Mouse (Mus musculus) kidney, postnatal 36 days (tissue): ENCODE measurements around the gene Il3.
"Not testable (repeated sequence)": the region's sequence is repeated elsewhere in the genome, so short reads cannot be mapped to it uniquely, and the experiment has no call there.

Experiments
- DNase-seq, 2 experiments: peaks; one replicate each; pipeline ENCODE4 v3.0.0; 2021 to 2022; ENCODE audit warnings: mixed read lengths in 2 of 2

The Il3 gene

DNA sequence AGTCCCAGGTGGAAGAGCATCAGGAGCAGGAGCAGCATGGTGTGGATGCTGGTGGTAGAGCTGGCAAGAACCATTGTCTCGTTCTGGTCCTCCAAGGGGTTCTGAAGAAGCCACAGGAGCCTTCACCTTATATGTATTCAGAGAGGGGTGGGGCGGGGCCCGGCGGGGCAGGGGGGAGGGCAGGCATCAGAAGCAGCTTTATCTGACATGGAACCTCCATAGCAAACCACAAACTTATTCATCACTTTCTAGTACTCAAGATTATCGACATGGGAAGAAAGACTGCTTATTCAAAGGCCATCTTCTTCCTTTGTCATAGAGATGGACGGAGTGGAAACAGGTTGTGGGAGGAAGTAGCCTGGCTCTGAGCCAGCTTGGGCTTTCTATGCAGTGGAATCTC, at the start of gene Il3:
Gene Il3 (minus strand): TSS at position 101 of the 400 bp plus-strand sequence.
- no peak for DNase-seq

DNA sequence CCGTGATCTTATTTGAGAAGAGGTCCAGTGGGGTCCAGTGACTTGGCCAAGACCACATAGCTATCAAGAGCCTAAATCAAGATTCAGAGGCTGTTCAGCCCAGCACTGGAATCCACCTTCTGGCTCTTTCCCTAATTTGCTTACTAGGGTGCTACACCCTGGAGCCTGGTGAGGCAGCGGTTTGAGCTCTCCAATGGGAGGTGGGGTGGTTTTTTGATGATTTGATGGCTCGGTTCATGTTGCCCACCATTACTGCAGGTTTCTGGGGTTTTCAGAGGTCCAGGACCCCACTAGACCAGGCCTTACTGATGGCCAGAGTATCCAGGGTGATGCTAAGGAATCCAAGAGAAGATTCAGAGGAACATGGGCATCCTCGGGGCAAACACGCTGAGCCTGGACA, 48.3 kb upstream of the Il3 start:
- DNase-seq = no peak

DNA sequence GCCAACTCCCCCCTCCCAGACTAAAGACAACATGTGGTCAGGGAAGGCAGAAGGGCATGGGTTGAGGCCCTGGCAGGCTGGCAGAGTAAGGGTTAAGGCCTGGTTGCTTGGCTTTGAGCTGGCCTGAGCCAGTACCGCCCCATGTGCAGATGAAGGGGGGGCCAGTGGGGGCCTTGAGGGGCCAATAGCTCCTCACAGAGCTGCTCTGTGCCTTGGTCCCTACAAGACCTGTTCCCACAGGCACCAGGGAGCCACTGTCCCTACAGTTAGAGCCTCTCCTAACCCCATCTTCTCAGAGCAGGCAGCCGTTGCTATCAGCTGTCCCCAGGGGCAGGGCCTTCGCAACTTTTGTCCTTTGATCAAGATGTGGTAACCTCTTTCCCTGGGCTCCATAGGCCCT, 47.7 kb upstream of the Il3 start:
- DNase-seq = peak in 1 of 2 experiments; percentile 11

DNA sequence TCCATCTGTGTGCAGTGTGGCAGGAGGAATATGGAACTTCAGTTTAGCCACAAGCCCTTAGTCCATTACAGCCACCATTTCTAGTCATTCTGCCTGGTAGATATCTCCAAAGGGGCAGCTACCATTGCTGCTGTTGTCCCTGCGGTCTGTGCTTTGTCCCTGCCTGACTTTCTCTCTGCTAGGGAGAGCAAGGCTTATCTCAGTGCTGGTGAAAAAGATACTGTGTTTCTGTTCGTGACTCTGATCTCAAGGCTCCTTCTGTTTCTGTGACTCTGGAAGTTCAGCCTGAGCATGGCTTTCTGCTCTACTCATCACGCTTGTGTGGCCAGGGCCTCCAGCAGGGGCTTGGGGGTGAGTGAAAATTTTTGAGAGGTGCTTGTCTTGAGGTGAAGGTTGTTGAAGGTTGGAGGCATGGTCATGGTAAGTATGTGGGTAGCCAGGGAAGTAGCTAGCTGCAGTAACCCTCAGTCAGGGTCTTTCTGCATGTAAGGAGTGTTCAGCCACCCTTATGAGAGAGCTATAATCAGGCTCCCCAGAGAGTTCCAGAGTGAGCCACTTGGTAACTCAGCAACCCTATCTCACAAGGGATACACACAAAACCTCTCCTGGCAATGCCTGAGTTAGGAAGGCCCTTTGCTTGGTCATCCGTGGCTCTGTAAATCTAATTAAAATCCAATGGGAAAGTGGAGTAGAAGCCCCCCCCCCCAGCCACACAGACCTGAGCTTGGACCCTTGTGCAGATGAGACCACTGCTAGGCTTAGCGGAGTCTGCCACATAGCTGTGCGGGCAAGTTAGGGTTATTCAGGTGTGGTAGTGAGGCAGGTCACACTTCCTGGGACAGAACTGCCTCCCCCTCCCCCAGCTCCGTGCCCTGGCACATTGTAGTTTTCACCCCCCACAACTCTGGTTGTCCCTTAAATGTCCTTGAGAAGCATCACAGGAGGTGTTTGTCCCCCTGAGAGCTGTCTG, 46.6 kb upstream of the Il3 start:
- no peak for DNase-seq

DNA sequence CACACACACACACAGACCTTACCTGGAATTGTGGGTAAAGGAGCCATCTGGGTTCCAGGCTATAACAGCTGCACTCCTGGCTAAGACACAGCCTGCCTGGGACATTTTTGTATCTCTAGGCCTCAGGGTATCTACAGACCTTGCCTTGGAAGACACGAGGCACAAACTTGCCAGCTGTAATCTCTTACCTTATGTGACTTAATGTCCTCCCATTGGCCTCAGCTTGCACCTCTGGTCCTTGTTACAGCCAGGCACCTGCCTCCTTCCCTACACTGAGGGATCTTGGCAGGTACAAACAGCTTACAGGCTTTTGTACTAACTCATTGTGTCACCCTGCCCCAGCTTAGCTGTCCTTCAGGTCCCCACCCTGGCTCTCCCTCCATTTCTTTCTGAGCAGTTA, 45.5 kb upstream of the Il3 start:
- no peak for DNase-seq

DNA sequence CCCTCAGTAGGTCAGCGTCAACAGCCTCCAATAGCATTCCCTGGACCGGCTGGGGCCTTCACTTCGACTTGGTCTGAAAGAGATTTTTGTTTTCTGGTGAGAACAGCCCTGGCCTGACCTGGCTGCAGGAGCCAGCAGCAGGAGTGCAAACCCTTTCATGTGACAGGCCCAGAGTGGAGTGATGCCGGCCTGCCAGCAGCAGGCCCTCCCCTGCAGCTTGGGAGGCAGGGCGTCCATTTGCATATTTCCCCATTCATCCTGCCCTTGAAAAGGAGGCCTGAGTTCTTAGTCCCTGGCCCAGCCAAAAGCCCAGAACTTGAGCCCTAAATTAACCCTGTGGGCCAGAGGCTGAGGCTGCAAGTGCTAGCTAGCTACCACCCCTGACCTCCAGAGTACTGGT, 44.9 kb upstream of the Il3 start:
- DNase-seq = peak; percentile 16 to 18

DNA sequence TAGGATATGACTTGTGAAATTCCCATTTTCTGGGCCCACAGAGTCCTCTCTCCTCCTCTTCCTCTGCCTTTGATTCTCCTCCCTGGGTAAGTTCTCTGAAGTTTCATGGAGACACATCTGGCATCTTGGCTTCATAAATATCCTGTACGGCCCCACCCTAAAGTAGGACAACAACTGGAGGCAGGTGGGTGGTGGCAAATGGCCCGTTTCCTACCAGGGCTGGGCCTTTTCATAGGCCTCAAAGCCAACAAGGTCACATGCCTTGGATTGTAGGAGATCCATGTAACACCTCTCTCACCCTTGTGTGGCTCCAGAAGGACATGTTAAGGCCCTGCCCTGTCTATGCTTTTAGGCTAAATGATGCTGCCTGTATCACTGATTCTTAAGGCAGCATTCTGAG, 43.5 kb upstream of the Il3 start:
- no peak for DNase-seq

DNA sequence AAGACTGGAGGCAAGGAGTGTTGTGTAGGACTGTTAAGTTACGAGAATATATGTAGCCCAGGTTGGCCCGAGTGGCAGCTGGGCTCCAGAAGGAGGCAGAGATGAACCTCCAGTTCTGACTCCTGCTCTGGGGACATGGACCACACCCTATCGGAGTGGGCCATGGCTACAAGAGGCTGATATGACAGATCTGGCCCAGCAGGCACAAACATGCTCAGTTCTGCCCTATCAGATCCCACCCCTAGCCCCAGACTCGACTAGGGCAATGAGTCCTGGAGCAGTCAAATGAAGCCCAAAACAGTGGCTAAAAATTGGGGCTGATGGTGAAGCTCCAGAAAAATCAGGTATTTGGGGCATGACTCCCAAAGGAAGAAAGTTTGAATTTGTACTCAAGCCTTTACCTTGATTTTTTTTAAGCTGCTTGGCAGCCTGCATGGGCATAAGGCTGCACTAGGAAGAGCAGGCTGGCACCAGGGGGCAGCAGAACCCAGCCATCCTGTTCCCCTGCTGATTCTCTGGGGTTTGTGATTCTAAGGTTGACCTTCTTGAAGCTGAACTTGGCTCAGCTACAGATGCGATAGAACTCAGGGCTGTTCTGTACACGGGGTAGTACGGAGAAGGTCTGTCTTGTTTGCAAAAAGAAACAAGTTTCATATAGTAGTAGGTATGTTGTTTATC, 40.2 kb upstream of the Il3 start:
- DNase-seq = peak; percentile 32 to 74

DNA sequence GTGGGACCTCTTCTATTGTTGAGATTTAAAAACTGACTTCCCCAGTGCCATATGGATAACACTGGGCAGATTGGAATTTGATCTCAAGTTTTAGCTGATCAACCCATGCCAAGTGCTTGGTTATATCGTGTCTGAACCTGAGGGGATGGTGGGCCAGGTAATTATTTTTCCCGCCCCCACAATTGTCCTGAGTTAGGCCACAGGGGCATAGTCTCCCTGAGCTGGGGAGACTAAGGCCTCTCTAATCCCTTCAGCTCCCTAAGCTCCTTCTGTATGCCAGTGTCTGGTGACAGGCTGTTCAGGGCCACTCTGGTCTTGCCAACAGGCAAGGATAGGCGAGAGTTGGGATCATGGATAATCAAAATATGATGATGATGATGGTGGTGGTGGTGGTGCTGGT, 38.3 kb upstream of the Il3 start:
- DNase-seq = no peak

DNA sequence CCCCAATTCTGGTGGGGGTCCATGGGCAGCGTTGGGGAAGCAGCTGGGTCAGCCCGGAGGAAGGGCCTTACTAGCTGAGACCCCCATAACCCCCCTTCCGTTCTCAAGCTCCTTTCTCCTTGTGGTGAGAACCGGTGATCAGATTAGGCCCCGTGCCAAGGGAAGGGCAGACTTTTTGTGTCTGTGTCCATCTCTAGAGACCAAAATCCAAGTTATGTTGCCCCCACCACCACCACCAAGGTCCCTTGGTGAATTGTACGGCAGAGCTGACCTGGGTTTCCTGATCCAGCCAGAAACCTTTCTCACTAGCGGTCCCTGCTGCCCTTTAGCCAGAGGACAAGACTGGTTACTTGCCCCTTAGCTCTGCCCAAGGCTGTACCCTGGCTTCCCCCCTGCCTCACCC, 37.4 kb upstream of the Il3 start:
- peak in 1 of 2 experiments; percentile 14 for DNase-seq

DNA sequence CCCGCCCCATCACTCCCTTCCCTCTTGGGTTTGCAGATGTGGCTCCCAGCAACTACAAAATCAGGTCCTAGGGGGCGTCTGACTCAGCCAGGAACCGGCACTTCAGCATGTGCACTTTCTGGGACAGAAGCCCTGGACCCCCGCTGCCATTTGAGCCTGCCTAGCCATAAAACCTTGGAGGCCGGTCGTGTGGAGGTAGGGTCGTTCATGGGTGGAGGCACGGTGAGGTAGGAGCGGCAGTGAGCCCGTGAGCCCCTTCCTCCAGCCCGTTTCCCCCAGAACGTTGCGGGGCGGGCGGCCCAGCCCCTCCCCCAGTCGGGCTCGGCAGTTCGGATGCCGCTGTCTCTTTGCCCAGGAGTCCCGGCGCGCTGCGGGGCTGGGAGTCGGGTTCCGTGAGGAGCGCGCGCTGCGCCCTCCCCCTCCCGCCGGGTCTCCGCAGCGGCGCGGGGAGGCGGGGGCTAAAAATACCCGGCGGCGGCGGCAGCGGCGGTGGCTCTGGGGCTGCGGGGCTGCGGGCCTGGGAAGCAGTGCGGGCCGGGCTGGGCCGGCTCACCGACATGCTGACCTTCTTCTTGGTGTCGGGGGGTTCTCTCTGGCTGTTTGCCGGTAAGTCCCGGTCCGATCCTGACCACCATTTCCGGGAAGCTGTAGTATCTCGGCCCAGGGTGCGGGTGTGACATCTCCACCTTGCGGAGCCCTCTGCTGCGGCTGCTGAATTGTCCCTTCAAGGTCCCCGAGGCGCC, 36.8 kb upstream of the Il3 start, which contains the start of gene Acsl6:
Gene Acsl6 (plus strand): TSS at position 71 of the 743 bp plus-strand sequence.
- peak in 1 of 2 experiments; percentile 21 for DNase-seq

DNA sequence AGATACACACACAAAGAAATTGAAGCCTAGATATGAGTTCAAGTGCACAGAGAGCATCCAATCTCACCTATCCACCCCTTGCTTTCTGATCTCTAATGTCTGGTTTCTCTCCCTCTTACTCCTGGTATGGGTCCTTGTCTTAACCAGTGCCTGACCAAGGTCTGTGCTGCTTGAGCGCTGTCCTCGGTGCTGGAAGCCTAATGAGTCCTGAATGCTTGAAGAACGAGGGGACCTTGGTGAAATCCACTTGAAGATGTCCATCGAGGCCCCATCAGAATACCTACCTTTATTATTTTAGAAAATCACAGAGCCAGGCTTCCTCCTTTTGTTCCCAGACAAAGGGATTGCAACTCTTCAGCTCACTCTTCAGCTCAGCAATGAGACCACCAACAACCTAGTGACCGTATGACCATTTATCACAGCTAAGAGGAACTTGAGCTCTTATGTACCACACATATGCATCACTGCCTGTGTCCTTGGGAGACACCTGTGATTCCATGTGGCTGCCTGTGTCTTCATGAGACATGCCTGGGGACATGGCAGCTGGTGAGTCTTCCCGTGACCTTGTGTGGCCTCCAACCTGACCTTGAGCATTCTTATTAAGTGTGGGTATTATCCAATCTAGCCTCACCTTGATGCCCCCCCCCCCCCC, 36.1 kb upstream of the Il3 start:
- peak; percentile 14 to 58 for DNase-seq

DNA sequence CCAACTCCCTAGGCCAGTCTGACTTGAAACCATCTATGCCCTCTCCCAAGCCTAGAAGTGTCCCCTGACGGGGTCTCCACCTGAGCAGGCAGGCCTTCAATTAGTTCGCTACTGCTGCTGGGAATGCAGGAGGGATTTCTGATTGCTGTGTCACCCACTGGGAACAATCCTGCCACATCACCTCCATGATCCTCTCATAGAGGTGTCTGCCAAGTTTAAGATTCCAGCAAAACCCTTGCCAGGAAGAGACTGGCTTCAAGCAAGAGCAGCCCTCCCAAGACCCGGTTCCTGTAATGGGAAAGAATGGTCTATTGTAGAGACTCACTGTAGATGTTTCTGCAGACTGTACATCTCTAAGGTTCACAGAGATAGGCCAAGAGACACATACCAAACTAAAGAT, 35.5 kb upstream of the Il3 start:
- no peak for DNase-seq

DNA sequence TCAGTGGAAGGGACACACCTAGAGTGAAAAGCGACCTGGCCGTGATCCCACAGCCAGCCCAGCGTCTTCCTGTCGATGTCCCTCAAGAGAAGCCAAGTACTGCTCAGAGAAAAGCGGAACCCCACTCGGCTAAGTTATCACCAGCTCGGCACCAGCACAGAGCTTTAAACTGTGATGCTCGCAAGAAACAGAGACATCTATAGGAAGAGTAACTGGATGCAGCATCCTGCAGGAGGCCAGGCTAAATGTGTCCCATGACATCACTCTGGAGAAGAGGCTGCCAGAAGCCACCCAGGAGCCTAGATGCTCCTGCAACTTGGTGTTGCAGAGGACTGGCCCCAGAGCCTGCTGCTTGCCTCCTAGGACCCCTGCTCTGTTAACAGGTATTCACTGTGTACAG, 34.9 kb upstream of the Il3 start:
- no peak for DNase-seq

DNA sequence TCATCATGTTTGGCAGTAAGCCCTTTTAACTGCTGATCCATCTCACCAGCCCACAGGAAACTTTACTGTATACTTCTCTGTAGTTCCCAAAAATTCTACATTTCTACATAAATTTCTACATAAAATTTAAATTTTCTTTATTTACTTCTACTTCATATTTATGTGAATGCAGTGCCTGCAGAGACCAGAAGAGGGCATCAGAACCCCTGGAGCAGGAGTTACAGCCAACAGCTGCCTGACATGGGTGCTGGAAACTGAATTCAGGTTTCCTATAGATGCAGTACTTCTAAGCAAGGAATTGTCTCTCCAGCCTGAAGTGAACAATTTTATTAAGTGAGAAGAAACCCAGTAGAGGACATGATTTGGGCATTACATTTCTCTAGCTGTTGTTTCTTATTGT, 31.7 kb upstream of the Il3 start:
- DNase-seq = no peak

DNA sequence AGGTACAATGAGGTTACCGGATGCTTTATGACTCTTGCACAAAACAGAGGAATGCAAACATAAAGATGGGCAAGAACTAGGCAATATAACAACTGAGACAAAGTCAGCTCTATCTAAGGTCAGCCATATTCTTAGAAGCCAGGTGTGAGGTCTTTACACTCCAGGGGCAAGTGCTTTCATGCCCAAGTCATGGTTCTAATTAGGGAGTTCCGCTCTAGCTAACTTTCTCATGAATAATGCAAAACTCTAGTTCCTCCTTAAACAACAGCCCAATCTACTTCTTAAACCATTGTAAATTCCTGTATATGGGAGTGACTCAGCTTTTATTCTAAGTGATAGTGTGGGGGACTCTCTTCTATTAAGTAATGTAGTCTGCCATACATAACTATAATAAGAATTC, 30.4 kb upstream of the Il3 start:
- not testable (repeated sequence) for DNase-seq

DNA sequence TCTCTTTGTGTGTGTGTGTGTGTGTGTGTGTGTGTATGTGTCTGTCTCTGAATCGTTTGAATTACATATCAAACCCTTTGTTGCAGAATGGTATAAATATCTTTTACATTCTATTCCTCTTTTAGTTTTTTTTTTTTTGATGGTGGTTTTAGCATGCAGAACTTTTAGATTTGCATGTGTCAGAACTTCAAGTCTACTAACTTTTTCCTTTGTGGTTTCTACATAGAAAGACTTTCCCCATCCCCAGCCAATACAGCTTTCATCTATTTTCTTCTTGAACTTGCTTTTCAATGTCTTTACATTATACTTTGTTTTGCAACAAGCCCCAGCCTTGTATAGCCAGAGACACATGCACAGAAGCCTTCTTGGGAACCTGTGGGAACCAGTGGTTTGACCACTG, 29.7 kb upstream of the Il3 start:
- DNase-seq = no peak

DNA sequence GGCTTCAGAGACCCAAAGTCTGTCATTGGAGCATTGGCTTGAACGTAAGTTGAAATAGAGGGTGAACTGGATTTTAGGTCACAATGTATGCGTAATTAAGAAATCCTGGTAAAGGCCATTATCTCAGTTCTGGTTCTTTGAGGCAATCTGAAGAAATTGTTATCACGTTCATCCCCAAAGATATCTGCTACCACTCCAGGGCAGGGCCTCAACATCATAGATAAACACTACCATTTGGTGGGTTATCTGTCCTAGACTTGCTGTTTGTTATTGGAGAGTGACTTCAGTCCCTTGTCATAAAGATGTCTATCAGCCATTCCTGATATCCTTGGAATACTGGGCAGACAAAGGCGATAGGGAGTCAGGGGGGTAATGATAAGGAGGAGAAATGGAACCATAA, 28.9 kb upstream of the Il3 start:
- no peak for DNase-seq

DNA sequence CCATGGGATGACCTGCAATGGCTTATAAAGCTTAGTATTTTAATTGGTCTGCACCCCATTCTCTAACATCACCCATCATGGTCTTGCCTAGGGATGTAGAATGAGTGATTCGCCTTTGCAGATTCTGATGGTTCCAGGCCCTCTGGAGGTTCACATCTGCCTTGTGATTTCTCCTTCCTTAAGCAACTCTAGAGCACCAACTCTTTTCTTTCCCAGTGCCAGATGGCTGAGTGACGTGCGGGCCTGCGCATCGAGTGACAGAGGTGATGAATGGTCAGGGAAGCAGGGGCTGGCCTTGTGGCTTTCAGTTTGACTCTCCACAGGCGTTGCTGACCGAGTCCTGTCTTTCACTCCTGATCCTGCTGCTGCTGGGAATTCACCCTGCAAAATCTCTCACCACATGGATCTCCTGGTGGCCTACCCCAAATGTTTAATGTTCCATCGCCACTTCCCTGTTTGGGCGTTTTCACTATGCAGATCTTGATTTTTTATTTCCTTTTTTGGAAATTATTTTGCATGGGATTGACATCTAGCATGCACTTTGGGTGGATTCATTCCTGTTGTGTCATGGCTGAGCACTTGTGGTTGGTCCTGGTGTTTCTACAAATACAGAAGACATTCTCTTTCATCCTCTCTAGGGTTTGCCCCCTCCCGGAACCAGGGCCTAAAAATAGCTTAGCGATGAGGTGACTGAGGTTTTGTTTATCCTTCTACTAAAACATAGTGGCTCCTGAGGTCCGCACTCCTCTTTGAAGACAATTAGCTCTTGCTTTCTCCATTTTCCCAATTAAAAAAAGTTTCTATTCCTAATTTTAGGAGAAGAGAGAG, 27.1 kb upstream of the Il3 start:
- DNase-seq = no peak

DNA sequence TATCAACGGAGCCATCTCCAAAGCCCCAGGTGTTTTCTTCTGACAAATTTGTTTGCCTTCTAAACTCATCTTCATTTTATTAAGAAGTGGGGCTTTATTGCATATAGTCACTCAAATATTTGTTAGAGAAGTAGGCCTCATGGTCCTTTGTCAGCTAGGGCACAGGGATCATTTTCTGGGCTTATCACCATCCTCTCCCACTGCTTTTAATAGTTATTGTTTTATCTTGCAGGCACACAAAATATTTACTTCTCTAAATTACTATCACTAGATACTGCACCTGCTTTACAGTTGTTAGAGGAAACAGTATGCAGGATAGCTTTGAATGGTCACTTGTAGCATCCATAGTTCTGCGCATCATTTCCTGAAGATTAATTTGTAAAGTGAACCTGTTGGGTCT, 25.1 kb upstream of the Il3 start:
- no peak for DNase-seq

DNA sequence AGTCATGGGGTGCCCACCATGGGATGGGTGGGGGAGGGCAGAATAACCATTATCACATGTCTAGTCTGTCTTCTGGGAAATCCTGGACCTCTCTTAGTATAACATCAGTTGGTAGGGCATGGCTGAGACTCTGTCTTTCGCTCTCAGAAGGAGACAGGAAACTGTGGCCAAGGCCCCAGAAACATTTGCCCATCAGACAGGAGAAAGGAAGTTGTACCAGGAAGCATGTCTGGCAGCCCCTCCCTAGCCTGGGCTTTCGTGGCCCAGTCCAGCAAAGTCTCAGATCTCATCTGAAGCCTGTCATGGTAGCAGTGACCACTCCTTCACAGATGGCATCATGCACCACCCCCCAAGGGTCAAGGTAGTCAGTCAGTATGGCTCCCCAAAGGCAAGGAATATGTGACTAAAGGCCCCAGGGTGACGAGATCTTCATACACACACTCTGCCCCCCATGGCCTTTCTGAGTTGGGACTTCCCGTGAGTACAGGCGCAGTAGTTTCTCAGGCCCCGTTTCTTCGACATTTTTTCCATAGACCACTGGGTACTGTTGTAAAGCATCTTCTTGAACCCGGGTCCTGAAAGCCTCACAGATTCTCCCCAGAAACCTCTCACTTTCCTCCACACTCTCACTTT, 20.9 kb upstream of the Il3 start:
- no peak for DNase-seq
